Mouse (Mus musculus) kidney, adult 9 months (tissue): ENCODE results near the gene Mettl14.
"Not testable (repeated sequence)": the region's sequence is repeated elsewhere in the genome, so short reads cannot be mapped to it uniquely, and the experiment has no call there.

Experiments used
- DNase-seq: peaks from one replicate; pipeline ENCODE4 v3.0.0; 2022

Mettl14 gene

DNA sequence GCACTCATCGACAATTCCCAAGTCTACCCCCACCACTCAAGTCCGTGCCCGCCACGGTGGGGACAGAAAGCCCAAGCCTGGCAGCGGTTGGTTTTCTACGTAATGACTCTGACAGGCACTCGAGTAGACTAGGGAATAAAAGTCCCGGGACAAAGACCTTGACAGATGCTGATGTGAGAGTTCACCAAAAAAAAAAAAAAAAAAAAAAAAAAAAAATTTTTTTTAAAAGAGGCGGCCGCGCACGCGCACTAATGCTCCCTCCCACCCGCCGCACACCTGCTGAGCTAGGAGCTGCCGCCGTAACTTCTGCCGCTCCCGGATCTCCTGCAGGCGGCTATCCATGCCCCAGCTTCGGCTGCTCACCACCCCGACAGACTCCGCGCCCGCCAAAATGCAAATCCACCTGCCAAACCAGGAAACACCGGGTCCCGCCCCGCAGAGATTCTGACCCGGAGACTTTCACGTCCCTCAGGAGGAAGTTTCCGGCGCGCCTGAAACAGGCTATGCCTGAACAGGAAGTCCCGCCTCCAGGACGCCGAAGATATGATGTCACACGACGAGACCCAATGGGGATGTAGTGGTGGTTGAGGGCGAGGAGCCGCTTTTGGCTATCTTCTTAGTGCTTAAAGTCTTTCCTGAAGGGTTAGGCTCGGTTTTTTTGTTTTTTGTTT is at the start of gene Mettl14:
Mettl14 (minus strand) TSS at position 623 of the 671 bp plus-strand sequence.
- peak; percentile 98 for DNase-seq

DNA sequence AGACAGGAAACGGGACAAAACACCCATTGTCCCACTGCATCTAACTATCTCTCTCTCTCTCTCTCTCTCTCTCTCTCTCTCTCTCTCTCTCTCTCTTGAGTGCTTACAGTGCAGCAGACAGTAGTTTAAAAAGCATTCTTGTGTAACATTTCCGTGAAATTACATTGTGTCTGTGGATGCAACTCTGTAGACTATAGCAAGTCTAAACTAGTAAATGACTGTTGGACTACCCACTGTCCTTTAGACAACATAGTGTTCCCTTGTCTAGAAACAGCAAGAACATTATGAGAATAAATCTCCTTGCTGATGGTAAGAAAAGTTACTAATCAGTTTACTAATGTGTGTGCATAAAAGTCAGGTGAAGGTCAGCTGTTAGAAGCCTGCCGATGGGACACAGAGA is 47.5 kb upstream of the Mettl14 start:
- DNase-seq: no peak

DNA sequence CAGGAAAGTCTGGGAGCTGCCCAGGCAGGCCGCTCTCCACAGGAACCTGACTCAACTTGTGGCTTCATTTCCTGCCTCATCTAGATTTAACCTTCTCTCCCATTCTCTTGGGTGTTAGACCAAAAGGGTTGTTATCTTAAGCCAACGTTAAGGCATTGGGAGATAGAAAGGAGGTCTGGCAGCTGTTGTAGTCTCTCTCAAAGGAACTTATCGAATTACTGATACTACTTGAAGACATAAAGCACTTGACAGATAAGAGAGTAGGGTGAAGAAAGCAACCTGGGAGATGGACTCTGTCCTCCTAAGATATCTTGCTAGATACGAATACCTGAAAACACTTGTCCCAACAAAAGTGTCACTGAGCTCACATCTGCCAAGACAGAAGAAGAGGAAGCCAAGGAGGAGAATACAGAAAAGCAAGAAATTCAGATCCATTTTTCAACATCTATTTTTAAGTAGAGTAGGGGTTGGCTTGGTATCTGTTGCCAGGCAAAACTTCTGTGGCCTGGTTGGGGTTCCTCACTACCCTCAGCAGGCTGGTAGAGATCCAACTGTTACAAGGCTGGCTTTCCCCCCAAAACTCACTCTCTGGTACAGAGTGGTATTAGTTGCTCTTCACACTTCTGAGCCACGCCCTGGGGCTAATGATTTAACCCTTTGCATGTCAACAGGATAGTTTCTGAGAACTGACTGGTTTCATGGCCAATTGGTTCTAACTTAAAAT is 46.2 kb upstream of the Mettl14 start:
- DNase-seq: no peak

DNA sequence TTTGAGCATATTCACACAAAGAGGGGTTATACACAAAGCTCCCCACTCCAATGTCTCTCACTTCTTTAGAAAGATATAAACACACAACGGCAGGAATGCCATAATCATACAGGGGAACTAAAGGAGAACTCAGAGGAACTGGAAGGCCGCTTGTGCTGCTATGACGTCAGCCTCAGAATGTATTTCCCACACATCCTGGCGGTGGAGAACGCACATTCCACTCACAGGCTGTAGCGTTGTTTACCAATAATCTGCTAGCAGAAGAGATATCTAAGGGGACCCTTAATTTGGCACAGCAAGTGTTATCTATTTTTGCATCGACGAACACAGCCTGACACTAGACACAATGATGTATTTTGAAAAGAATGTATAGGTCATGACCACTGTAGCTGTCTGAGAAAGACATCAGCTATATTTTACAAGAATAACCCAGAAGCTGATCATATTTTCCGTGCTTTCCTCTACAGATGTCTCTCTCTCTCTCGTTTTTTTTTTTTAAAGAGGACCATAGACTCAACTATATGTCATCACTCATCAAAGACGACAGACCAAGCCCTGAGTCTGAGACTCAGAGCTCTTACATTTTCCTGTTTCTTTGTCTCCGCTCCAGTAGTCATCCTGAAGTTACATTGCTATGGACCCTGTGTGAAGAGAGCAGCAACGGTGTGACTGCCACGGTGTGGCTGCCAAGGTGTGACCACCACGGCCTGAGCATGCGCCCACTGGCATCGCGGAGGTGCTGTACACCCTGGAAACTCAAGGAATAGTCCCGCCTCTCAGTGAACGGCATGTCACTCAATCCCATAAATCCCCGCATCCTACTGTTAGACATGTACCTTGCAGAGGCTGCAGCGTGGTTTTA is 43.9 kb upstream of the Mettl14 start:
- DNase-seq: no peak

DNA sequence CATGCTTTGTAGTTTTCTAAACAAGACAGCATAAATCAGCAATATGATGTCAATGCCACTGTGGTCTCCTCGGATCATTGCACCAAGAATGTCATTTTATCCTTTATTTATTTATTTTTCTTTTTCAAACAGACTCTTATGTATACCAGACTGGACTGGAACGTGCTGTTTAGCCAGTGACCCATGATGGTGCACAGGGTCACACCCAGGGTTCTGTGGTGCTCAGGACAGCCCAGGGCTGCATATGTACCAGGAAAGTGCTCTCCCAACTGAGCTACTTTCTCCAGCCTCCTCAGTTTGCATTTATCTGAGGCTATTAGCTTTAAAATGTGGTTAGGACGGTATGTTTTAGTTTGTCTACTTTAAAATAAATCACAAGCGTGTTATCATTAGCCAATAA is 42.1 kb upstream of the Mettl14 start:
- DNase-seq: no peak

DNA sequence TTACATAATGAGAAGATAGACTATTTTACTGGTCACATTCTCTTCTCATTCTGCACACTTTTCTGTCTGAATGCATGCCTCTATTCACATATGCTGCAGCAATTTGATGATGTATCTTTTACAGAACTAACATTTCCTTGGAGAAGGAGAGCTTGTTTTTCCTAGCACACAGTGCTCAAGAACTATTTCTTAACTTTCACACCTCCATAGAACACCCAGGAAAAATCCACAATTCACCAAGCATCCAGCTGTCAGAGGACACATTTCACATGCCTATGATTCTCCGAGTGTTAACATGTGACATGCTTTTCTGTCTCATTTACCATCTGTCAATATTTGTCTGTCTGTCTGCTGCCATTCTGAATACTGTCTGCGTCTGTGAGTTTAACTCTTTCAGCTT is 39.7 kb upstream of the Mettl14 start:
- DNase-seq: no peak

DNA sequence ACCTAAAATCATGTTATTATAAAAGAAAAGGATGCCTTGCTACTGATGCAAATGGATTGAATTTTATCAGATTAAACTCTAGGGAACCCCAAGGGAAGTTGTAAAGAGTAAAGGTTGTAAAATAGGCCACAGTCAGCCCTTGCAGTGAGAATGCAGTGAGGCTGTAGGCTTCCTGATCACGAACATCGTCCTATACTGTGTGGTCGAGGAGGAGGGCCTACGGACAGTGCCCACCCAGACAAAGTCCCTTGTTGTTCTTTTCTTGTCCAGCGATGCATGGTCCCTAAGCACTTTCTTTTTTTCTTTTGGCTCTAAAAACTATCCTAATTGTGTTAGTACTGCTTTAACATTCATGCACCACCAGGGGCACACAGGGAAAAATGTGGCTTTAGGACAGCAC is 27.3 kb upstream of the Mettl14 start:
- no peak for DNase-seq

DNA sequence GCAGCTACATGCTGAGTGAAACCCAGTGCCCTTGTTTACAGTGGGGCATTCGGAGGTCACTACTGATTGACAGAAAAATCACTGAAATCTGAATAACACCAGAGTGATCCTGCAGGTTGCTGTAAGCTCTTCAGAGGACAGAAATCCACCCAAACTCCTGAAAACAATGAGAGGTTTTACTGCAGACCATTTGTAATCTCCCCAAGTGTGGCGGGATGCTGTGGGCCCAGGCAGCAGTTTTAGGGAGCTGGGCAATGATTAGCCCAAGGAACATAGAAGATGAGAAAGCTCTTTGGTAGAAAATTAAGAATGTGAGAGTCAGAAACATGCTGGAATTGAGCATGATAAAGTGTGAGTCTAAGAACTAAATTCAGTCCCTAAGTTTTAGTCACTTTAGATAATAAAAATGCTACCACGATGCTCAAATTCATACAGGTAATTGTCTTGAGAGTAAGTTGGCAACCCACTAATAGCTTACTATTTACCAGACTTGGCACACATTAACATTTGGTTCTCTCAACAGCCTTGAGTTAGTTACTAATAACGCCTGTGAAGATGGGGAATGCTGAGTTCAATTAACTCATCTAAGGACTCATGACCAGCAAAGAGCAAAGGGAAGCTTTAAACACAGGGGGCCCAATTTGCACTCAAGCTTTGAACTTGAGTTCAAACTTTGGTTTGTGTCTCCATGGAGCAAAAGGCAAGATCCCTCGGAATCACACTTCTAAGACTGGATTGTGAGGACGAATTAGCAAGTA is 26.1 kb upstream of the Mettl14 start:
- DNase-seq: peak; percentile 72

DNA sequence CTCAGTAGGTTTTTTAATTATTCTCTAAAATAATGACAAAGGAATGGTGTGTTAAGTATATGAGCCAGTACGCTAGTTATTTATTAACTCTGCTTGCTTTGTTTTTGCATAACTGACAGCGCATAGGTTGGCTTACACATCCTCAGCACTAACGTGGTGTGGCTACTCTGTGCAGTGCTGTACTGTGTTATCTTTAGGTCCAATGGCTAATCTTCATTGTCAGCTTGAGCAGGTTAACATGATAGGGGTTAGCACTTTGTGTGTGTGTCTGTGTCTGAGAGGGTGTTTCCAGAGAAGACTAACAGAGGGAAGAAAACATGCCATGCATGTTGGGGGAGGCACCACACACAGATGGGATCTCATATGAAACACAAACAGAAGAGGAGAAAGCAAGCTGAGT is 19.0 kb upstream of the Mettl14 start:
- no peak for DNase-seq

DNA sequence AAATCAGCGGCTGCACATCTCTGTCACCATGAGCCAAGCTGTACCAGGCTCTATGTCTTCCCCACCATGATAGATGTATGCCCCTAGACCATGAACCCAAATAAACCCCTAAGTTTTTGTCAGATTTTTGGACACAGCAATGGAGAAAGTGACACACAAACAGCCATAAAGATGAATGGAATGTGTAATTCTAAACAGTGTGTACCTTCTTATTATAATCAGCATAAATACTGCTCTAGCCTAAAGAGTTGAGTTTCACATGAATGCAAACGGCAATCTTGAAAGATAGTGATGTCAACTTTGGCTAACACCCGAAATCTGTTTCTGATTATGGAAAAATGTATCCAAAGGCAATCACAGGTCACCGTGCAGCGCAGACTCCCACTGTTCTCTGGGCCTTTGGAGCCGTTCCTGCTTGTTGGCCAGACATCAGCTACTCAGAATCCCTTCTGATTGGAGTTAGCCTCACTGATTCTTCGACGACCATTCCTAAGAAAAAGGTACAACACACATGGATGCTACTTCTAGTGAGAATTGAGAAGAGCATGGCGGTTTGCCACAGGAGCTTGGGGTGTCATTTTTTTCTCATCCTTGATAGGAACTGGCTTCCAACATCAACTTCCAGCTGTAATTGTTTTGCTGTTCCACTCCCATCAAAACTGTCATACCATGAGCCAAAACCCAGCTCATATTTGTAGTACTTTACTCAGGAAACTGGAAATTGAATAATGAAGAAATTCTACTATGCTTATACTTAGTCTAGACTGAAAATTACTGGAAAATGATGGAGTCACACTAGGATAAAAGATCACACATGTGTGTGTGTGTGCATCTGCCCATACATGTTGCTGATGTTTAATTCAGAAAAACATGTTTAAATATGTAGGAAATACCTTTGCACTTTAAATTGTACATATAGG is 11.9 kb upstream of the Mettl14 start:
- no peak for DNase-seq

DNA sequence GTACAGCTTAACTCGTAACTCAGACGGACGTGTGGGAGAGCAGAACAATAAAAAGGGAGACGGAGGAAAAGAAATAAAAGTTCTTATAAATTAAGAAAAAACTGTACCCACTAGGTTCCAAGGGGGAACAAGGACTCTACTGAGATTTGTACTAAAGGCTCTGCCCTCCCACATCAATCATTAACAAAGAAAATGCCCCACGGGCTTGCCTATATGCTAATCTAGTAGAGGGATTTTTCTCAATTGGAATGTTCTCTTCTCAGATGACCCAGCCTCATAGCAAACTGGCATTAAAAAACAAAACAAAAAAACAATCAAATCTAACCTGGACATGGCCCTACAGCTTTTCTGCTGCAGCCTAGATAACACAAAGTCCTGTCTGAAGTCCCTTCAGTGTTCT is 9.7 kb upstream of the Mettl14 start:
- DNase-seq: peak; percentile 55

DNA sequence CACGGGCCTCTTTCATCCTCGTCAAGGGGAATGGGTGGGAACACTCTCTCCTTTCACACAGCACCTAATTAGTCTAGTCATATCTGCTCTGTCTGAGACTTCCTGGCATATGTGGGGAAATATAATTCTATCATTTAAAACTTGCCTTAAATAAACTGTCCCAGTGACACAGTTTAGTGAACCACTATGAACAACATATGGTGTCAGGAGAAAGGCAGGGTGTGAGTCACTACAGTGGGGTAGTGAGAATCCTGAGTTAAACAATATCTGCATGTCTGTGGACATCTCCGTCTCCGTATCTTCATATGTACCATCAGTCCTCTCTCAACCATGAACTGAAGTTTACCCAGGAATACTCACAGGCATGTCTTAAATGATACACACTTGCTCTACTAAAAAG is 5.3 kb upstream of the Mettl14 start:
- no peak for DNase-seq

DNA sequence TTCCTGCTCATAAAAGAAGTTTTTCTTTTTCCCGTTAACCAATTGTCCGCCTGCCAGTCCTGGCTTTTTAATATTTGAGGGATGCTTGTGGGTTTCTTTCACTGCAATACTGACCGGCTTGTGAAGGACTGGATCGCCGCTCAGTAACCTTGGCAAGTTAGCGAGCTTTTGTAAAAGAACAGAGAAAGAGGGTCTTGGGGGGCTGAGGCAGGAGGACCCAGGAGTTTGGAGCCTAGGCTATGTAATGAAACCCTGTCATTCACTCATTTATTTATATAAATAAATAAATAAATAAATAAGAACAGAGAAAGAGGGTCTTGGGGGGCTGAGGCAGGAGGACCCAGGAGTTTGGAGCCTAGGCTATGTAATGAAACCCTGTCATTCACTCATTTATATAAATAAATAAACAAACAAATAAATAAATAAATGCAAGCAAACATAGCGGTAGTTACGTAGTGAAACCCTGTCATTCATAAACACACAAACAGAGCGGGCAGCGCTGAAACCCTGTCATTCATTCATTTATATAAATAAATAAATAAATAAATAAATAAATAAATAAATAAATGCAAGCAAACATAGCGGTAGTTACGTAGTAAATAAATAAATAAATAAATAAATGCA is 361 bp upstream of the Mettl14 start:
- DNase-seq: peak; percentile 13

DNA sequence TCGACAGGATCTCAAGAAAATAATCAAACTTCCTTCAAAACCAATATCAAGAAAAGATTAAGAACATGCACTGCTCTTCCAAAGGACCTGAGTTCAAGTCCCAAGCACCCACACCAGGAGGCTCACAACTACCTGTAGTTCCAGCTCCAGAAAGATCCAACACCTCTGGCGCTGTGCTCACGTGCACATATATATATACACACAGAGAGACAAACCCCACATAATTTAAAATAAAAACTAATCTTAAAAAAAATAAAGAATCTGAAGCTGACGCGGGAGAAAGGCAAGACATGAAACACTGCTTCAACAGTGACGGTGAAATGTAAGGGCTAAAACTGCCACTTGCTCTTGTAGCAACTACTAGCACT is 806 bp downstream of the Mettl14 start:
- no peak for DNase-seq

DNA sequence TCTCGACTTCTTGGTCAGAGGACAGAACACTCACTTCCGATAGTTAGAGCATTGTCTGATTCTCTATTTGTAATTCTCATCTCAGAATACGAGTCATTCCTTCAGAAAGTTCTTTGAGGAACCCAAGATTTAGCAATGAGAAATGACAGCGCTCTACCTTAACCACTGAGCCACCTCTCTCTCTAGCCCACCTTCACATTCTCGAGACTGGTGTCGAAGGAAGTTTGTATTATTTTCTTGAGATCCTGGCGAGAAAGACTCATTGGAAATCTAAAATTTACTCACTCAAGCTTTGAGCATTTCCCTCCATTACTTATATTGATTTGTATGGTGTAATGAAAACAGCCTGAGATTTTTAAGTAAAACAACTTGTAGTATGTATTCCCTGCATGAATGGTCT is 1.5 kb downstream of the Mettl14 start:
- no peak for DNase-seq

DNA sequence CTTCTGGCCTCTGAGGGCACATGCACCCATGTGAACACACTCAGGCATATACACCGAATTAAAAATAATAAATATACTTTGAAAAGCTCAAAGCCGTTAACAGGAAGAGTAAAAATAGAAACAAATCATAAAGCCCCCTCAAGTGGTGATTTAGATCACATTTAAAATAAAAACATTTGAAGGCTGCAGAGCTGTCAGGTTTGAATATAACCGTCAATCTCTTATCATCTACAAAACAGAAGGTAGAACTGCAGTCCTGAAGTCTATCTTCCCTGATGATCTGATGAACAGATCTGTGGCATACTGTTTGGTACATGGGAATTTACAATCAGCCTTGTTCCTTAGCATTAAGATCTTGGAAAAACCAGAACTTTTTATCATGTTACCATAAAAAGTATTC is 9.3 kb downstream of the Mettl14 start:
- DNase-seq: no peak

DNA sequence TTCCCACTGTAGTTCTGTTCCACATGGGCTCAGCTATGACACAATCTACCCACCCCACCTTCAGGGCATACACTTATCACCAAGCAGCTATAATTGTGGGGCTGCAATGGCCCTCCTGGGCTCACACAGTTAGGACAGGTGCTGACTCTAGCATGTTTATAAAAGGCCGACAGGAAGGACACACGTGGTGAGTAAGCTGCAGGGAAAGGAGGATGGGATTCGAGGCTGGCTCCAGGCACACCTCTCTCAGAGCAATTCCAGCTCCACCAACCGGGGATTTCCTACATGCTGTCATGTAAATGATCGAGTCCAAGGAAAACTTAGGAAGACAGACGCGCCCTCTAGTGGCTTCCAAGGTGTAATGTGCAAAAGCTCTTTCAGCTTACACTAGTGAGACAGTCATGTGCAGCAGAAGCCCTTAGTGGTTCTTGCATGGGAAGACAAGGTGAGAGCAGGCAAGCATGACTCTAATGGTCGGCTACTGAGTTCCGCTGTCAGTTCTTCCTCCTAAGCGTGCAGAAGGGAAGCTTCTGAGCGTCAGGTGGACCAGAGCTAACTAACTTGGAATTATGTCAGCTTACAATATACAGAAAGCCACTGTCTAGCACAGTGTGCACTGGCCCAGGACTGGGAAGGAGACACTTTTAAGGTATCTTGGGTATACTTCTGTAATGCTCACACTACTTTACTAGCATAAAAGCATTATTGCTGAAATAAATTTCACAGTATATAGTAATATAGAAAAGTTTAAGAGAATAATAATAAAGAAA is 14.0 kb downstream of the Mettl14 start:
- DNase-seq: peak; percentile 75

DNA sequence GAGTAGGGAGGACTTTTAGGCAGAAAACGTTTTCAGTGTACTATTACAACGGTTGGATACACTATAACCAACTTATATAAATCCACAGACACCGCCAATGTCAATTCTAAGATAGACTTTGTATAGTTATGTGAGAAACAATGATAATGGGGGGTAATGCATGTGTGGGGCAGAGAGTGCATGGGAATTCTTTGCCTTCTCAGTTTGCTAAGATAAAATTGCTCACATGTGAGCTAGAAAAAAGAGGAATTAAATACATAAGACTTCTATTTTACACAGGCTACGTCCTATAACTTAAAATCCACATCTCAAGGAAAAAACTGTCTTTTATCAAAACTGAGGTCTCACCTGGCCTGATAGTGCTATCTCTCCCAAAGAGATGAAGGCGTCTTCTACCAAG is 15.0 kb downstream of the Mettl14 start:
- no peak for DNase-seq

DNA sequence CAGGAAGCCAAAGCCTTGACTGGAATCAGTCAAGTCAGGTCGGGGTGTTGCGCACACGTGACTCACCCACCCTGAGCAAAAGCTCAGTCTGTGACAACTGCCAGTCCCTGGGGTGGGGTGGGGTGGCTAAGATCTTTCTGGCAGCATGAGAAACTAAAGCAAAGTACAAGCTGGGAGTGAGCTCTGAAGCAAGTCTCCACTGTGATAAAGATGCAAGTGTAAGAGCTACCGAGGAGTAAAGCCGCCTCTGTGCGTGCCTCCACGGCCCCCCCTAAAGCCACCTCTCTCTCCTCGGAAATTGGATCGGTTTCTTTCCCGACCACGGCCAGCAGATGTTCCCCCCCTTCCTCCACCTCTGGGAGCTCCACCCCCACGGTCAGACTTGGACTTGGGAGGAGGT is 16.7 kb downstream of the Mettl14 start:
- DNase-seq: no peak

DNA sequence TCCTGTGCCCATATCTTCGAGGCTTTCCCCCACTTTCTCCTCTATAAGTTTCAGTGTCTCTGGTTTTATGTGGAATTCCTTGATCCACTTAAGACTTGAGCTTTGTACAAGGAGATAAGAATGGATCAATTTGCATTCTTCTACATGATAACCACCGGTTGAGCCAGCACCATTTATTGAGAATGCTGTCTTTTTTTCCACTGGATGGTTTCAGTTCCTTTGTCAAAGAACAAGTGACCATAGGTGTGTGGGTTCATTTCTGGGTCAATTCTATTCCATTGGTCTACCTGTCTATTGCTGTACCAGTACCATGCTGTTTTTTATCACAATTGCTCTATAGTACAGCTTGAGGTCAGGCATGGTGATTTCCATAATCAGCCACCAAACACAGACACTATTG is 19.1 kb downstream of the Mettl14 start:
- not testable (repeated sequence) for DNase-seq
